Mouse (Mus musculus) c-Kit-positive CD71-positive TER-119-positive erythroid progenitor cells, embryonic 14.5 days (primary cell): ENCODE measurements around the gene Ptprm.

Experiments
- DNase-seq: peaks from one replicate; pipeline ENCODE4 v3.0.0-alpha.2; 2013; ENCODE audit warnings: low spot score

The Ptprm gene

DNA sequence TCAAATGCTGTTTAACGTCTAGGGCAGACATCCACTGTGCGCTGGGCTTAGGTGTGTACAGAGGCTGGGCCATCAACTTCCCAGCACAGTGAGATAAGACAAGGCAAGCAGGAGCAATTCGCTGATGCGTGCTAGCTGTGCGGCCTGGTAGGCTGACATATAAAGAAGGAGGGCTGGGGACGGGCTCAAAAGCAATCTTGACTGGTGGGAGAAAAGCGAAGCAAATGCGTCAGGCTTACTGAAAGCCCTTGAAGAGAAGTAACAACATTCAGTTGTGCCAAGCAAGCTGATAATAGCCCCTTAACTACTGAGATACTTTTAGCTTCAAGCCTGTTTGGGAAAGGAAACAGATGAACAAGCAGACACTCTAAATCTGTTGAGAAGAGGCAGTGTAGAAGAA is 217.8 kb downstream of the Ptprm start:
- DNase-seq: no peak

DNA sequence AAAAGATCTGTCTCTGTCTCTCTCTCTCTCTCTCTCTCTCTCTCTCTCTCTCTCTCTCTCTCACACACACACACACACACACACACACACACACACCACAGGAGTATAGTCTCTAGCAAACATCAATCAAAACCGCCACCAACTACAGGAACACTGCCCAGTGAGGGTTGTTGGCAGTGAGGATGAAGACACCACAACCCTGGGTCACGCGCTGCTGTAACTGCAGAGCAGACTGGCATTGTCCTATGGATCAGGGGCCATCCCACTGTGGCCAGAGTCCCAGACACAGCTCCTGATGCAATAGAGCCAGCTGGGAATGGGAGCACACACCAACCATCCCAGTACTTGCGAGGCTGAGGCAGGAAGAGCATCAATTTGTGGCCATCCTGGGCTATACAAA is 220.0 kb downstream of the Ptprm start:
- DNase-seq: no peak

DNA sequence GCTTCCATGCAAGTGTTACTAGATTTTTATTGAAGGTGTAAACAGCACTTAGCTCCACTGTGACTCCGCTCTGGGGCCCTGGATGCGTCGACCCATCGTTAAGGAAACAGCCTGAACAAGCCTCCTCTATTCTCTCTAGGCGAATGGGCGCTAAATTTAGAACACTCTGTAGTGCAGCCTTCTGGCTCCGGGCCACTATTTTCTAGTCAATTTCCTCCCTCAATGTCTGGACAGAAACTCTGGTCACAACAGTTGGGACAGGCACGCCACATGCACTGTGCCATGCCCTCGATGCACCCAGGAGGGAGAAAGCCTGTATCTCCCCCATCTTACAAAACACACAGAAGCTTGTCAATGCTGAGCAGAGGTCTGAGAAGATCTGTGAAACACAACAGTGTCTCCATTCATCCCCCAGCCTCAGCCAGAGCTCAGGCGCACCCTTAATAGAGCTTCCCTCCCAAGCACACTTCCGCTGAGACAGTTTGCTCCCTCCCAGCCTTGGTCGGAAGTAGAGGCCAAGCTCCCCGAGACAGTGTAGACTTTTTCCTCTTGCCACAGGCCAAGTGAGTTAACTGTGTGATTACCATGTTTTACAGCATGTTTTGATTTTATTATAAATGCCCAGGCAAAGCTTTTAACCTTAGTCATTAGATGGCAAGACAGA is 220.7 kb downstream of the Ptprm start:
- no peak for DNase-seq

DNA sequence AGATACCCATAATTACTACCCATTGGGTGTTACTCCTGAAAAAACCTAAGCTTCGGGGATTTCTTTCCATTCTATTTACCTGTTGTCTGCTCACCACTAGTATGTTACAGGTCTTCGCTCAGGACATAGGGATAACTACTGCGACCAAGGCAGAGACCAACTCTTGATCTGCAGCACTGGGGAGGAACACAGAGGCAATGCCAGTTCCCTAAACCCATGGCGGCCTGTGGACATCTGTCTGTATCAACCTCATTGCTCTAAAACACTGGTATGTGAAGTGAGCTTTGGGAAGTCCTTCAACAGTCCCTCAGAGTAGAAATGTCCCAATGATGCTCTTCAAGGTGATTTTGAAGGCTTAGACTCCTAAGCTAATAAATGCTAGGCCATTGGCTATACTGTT is 221.2 kb downstream of the Ptprm start:
- DNase-seq: no peak

DNA sequence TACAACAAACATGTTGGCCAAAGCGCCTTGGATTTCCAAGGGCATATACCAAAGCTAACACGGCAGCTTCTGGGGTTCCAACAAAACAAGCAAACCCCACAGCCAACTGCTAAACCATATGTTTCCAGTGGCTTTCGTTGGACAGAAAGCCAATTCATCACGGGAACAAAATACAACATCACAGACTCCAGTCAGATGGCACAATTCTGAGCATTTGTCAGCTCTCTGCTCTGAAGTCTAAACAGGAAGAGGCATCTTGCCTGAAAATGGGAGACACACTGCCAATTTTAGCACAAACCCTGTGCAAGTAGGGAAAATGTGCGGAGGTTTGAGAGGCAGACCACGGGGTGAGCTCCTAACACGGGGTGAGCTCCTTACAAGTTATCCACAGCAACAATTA is 226.7 kb downstream of the Ptprm start:
- DNase-seq: no peak

DNA sequence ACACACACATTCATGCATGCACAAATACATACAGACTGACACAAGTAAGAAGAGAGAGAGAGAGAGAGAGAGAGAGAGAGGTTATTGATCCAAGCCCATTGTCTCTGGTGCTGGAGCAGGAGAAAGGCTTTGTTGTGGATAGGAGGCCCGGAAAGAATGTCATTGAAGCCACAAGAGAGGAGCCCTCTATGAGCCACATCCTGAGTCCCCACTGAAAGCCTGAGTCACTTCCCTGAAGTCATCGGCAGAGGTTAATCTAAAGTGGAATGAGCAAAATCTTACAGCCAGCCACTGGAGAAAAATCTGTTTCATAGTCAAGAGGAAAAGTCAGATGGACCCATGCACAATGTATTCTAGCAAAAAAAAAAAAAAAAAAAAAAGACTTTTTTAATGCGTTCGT is 228.7 kb downstream of the Ptprm start:
- no peak for DNase-seq

DNA sequence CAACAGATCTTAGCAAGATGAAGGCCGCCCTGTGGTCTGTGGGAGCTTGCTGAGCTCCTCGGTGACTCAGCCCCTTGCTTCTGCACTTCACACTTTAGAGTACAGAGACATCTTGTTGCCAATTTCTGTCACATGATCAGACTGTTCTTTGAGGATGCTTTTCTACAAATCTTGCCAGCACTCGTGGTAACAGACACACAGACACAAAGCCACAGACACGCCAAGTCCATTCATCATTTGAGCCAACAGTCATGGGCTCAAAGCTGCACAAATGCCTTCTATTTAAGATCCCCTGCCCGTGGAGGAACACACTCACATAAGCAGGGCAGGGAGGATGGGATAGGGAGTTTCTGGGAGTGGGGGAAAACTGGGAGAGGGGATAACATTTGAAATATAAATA is 230.0 kb downstream of the Ptprm start:
- no peak for DNase-seq

DNA sequence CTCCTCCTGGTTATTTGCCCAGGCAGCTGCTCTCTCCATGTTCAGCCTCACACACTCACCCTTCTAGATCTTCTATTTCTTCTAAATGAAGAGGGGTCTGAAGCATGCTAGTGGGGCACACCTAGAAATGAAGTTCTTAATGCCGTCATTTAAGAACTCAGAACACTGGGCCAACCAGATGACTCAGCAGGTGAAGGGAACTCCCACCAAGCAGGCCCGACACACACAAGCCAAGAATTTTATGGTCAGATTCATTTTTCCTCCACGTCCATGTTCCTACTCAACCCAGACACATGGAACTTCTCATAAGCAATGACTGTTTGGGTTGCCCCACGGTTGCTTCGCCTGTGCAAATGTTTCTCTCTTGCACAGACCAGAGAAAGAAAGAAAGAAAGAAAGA is 230.5 kb downstream of the Ptprm start:
- DNase-seq: no peak

DNA sequence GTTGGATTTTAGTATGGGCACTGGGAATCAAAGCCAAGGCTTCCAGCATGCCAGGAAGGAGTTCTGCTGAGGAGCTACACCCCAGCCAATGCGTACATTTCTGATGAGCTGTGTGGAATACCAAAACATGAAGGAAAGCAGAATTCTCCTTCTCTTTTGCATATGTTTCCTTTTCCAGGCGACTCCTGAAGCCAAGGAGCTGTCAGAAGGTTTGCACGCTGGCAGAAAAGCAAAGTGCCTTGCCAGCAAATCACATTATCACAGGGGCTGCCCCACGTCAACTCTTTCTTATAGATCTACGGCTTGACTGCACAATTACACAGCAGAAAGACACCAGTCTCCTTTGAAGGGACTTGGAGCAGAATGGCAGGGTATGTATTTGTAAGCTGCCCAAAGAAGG is 233.4 kb downstream of the Ptprm start:
- DNase-seq: no peak

DNA sequence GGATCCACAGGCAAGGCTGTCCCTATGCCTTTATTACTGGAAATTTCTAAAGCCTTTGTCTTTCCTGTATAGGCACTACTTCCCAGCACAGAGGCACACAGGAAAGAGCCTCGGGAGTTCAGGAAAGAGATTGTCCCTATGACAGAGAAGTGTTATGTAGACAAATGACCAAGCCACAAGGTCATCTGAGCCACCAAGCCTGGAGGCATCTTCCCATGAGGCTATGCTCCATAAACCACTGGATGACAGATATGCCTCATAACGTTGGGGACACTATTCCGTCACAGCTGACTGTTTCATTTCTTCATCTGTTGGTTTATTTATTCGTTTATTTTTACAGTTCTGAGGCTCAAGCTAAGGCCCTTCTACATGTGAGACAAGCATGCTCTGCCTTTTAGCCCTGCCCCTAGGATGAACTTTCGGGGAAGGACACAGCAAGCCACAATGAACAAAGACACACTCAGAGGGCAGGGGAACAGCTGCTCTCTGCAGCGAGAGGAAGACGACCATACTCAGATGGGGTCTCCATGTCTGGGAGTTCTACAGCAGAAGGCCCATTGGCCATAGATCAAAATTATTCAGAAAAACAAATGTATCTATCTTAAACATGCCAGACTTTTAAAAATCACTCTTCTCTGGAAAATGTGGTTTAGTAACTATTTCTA is 235.4 kb downstream of the Ptprm start:
- DNase-seq: no peak

DNA sequence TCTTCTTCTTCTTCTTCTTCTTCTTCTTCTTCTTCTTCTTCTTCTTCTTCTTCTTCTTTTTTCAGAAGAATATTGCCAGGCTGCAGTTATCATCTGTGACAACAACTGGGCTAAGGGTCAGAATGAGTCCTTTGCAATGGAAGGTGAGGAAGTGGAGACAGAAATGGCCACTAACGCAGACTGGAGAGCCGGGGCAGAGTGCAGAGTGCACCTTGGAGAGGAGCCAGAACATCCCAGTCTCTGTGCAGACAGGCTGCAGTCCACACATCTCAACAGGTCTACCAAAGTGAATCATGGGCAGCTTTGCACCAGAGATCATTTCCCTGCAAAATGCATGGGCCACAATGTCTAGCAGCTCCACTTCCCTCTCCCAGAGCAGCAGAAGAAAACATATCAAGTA is 239.4 kb downstream of the Ptprm start:
- DNase-seq: no peak

DNA sequence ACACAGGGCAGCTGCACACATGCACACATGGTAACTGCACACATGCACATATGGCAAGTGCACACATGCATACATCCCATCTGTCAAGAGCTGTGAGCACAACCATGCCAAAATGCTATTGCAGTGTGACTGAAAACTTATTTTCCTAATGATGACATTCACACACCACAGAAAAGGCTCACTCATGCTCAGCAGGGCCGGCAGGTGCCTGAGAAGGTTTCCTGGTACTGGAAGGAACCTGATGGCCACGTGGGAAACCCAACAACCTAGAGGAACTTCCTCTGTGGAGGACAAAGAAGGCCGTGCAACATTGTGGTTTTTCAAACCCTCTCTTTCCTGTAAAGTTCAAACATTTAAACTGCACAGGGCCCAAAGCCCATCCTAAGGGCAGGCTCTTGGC is 241.6 kb downstream of the Ptprm start:
- DNase-seq: no peak

DNA sequence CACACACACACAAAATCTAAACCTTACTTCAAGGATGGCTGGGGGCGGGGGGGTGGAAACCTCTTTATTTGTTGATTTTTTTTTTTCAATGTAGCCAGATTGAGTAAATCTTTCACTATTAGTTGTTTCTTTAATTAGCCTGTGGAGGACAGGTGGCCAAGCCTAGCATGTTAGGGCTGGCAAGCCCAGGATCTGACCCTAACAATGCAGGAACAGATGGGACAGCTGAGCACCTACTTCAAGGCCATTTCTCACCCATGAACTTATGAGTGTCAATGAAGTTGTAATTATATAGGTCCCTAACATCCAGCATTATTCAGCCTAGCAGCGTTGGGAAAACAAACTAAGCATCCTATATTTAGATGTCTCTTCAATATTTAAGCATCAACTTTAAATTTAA is 248.1 kb downstream of the Ptprm start:
- no peak for DNase-seq

DNA sequence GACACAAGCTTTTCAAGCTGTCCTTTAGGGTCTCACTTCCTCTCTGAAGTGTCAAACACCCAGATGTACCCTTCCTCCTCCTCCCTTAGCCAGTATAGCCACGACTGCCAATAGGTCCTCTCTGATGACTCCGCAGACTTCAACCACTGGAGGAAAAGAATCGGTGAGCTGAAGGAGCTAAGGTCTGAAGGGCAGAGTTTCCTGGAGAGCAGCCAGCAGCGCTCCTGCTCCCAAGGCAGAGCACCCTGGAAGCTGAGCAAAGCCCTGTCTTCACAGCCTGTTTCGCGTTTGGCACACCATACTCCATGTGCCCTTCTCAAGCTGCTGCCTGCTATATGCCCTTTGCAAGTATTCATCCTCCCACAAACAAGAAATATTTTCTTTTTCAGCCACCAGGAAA is 252.2 kb downstream of the Ptprm start:
- no peak for DNase-seq

DNA sequence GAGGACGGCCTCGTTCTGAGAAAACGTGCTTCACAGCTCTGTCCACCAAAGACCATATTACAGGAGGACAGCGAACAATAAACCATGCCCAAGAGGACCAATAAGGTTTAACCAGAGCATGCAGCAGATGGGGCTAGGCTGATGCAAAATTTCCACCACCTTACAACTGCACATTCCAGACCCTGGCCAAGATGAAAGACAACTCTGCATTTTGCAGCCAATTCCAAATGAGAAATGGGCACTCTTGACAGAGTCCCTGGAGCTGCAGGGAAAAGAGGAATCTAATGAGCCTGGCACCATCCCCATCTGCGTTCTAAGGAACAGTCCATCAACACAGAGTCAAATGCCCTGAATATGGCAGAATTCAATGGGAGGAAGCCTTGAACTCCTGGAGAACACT is 263.3 kb downstream of the Ptprm start:
- no peak for DNase-seq

DNA sequence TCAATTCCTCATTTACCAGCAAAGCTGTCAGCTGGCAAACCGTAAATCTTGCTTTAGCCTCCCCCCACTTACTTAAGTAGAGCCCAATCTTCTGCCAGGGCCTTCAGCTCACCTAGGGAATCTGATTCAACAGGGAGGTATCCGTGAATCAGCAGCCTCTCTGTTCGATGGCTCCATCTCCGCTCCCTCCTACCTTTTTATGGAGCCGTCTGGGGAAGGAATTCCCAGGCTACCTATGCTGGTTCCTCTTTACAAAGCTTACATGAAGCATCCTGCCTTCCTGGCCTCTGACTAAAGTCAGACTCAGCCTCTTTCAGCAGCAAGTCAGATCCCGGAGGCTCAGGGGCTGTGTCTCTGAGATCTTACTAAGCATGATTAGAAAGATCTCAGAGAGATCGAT is 264.1 kb downstream of the Ptprm start:
- DNase-seq: no peak

DNA sequence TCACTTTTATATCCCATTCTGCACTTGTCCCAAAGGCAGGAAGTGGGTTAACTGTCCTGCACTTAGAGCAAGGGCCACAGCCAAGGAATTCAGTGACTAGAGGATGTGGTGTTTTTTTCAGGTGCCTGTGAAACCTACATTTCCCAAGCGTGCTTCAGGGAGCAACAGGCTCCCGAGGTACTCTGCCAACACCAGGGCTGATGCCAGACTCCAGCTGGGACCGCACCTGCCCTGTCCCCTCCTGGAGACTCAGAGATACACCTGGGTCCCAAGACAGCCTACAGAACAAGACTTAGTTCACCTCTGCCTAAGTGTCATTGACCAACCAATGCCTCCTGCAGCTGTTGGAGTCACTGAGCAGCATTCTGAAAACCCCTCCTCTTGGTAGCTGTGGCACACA is 264.6 kb downstream of the Ptprm start:
- no peak for DNase-seq

DNA sequence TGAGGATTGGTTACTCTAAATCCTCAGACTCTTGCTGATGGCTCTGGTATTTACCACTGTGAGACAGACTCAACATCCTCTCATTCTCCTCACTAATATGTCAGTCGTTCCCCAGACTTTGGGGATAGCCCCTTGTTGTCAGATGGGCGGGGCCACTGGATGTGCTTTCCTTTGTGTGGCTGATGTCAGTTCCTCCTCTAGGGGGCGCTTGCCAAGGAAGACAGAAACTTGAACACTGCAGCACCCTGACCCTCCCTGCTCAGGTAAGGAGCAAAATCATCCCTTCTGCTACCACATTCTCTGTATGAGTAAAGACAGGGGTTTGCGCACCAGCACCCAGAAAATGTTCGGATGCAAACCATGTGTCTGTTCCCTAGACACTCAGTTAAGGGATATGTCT is 266.7 kb downstream of the Ptprm start:
- DNase-seq: no peak

DNA sequence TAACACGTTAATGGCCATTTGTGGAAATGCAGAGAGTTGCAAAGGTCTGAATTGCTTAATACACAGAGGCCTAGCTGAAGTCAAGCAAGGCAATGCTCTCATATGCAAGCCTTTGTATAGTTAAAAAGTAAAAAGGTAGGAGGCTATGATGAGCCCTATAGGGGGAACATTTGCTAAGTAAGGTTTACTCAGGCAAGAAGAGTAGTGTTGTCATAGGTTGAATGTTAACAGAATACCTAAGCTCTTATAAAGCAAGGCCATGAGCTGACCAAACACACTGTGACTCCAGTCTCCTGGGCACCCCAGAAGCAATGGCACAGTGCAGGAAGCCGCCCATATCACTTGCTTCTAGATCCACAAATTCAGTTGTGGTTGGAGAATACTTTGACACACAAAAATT is 267.4 kb downstream of the Ptprm start:
- DNase-seq: no peak

DNA sequence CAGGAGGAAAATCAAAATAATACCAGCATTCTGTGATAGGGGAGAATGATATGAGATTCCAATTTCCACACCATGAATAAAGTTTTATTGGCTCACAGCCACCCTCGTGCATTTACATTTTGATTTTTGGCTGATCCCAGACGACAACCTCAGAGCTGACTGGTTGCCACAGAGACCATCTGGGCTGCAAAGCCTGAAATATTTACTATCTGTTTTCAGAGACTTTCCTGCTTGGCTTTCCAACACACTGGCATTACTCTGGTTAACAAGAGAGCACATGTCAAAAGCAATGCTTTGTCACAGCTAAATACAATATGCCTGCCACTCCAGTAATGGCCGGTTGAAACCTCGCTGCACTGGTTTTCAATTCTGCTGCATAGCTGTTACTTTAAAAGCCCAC is 269.8 kb downstream of the Ptprm start:
- DNase-seq: no peak

DNA sequence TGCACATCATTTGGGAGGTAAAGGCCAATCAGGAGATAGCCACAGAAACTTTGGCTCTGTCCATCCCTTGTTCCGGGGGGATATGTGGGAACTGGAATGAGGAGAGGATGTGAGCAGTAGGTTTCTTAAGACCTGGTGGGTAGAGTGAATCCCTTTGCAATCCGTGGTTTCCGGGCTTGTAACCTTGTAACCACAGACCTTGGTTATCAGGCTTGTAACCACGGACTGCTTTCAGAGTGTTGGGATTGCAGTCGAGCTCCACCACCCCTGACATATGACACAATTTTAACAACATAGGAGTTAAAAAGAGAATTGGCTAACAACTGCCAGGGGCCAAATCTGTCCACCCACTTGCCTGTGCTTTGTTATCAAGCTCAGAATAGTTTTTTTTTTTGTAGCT is 270.2 kb downstream of the Ptprm start:
- DNase-seq: no peak

DNA sequence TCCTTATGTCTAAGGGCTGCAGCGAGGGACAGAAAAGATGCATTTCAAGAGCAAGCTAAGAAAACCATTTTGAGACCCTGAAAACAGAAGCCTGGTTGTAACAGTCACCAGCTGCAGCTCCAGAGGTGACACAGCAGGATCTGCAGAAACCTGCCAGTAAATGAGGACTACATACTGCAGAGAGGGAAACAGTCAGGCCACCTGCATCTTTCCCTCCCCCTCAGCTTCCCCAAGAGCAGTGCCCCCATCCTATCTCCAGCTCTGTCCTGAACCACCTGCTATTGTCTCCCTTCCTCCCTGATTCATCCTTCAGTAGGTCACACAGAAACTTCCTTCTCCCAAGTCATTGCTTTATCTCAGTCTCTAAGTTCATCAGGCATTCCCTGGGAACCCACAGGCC is 274.7 kb downstream of the Ptprm start:
- DNase-seq: no peak

DNA sequence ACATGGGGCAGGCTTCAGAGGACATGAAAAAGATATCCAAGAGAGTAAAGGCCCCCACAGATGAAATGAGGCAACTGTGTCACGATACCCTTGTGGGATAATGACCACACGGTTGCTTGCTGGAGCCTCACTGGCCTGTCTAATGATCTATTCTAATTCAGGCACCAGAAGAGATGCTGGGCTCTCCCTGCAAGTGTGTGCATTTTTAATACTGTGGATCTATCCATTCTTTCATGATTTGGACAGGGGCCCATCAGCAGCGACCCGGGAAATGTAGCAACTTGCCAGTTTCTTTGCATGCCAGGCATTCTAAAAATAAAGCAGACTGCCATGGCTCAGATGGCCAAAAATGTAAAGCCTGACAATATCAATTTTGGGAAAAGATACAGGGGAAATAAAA is 280.7 kb downstream of the Ptprm start:
- DNase-seq: no peak

DNA sequence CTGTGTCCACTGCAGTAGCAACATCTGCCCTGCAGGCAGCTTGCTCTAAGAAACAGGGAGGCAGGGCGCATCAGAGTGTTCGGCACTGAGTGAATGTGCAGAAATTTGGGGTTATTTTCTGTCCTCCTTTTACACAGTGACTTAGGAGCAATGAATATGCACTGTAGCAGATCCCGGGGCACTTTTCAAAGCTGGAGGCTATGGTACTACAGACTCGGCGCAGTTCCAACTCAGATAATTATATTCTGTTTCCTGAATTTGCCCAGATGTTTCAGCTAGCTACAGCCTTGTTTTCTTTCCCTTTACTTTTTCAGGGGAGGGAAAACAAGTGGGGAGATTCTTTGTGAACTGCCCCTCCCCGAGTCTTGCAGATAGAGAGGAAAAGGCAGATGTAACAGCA is 281.1 kb downstream of the Ptprm start:
- DNase-seq: no peak
